21 mouse cellular contexts compared by ENCODE assay signal in the genomic region with DNA sequence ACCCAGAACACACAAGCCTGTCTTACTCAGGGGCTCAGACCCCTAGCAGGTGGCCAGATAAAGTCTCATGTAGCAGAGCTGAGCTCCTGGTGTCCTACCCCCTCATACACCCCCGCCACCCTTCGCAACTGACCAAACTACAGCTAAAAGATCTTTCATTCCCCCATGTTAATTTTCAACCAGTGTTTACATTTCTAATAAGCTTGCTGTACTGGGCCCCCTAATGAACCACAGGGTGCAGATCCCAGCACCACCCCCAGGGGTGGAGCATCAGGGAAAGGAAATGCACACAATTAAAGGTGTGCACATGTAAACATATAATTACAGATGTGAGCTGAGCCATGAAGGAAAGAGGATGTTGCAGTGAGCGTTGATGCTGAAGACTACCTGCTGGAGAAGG. TPM values are rescaled to one million over a fixed set of nuclear protein-coding genes. Genes with fewer than 3 reads are reported as not detected.
A peak's percentile ranks its signal among the peaks of the same experiment; 100 is the strongest.
DNase-seq lines count a peak whose midpoint lies in the region; ATAC-seq lines count a peak whose summit lies in the region.
"Had no signal": no experiment of that assay in that cellular context is flagged by ENCODE, and none has a peak within 500 bp of the region (broad histone marks: within the 10 kb centered on the region; RNA-seq: fewer than 3 reads in every experiment).

No protein-coding gene starts in this region.

- no peak overlapping the region for H3K4me2 ChIP-seq in kidney, embryonic 16.5 days (replicated peaks; ENCODE audit: low read depth, low read length)
- H3K4me2 ChIP-seq in intestine, embryonic 14.5 days (ENCODE audit: low read length): no peak overlapping the region
- H3K4me2 ChIP-seq in intestine, embryonic 16.5 days (ENCODE audit: low read depth, low read length): no peak overlapping the region
- H3K4me2 ChIP-seq in stomach, embryonic 15.5 days: no peak overlapping the region
- H3K4me2 ChIP-seq: embryonic facial prominence, embryonic 12.5 days; forebrain, embryonic 12.5 days; limb, embryonic 12.5 days; neural tube, embryonic 13.5 days had no signal

- no peak for DNase-seq in kidney, postnatal 14 days
- DNase-seq in intestine, embryonic 14.5 days (ENCODE audit: low spot score): peak; percentile 52
- no peak for DNase-seq in left cerebral cortex, postnatal 36 days (ENCODE audit: low spot score in 2 of 2)
- no peak for DNase-seq in B cell, adult 2 months
- DNase-seq: cerebellum, adult 11 months; cerebellum, adult 9-11 months; lung, postnatal 4 days; right cerebral cortex, postnatal 4 days; thymus, postnatal 14 days had no signal

- peak overlapping the region; percentile 28; the same call in 1 of the 2 replicates for H3K9ac ChIP-seq in kidney, embryonic 16.5 days (replicated peaks; ENCODE audit: low read length)
- no peak overlapping the region for H3K9ac ChIP-seq in intestine, embryonic 14.5 days (ENCODE audit: low read length)
- no peak overlapping the region for H3K9ac ChIP-seq in intestine, embryonic 16.5 days (ENCODE audit: low read depth, low read length)
- H3K9ac ChIP-seq in stomach, embryonic 15.5 days: no peak overlapping the region
- H3K9ac ChIP-seq: embryonic facial prominence, embryonic 12.5 days; forebrain, embryonic 12.5 days; limb, embryonic 12.5 days; liver, embryonic 14.5 days; neural tube, embryonic 13.5 days had no signal

- no peaks in the 10 kb centered on the region for H3K9me3 ChIP-seq in kidney, embryonic 16.5 days (ENCODE audit: low read length)
- H3K9me3 ChIP-seq in intestine, embryonic 14.5 days (ENCODE audit: control insufficient read depth, low read length): no peaks in the 10 kb centered on the region
- H3K9me3 ChIP-seq in intestine, embryonic 16.5 days (ENCODE audit: control insufficient read depth, low read length): no peaks in the 10 kb centered on the region
- no peaks in the 10 kb centered on the region for H3K9me3 ChIP-seq in stomach, embryonic 15.5 days
- H3K9me3 ChIP-seq: embryonic facial prominence, embryonic 12.5 days; forebrain, embryonic 12.5 days; heart, embryonic 10.5 days; limb, embryonic 12.5 days; neural tube, embryonic 13.5 days had no signal

- peaks cover 34% of the 10 kb centered on the region for H3K4me1 ChIP-seq in kidney, embryonic 16.5 days (ENCODE audit: insufficient read depth, low read length)
- peaks cover 12% of the 10 kb centered on the region for H3K4me1 ChIP-seq in intestine, embryonic 14.5 days (replicated peaks; ENCODE audit: control insufficient read depth, insufficient read depth, low read length)
- peaks cover 27% of the 10 kb centered on the region for H3K4me1 ChIP-seq in intestine, embryonic 16.5 days (ENCODE audit: control insufficient read depth, insufficient read depth, low read length)
- H3K4me1 ChIP-seq in stomach, embryonic 15.5 days: peaks cover 19% of the 10 kb centered on the region
- H3K4me1 ChIP-seq: neural tube, embryonic 13.5 days had no signal

- H3K36me3 ChIP-seq in kidney, embryonic 16.5 days (ENCODE audit: insufficient read depth, low read length): no peaks in the 10 kb centered on the region
- H3K36me3 ChIP-seq in intestine, embryonic 14.5 days (ENCODE audit: control insufficient read depth, insufficient read depth, low read length): no peaks in the 10 kb centered on the region
- H3K36me3 ChIP-seq in intestine, embryonic 16.5 days (ENCODE audit: control insufficient read depth, insufficient read depth, low read length): no peaks in the 10 kb centered on the region
- no peaks in the 10 kb centered on the region for H3K36me3 ChIP-seq in stomach, embryonic 15.5 days
- H3K36me3 ChIP-seq: embryonic facial prominence, embryonic 12.5 days; forebrain, embryonic 12.5 days; heart, embryonic 10.5 days; limb, embryonic 12.5 days; neural tube, embryonic 13.5 days had no signal

- WGBS in kidney, embryonic 16.5 days: 66% methylated on average over 3 of the region's 3 CpGs
- 81% methylated on average over 3 of the region's 3 CpGs for WGBS in intestine, embryonic 14.5 days
- WGBS in intestine, embryonic 16.5 days: 69% methylated on average over 3 of the region's 3 CpGs
- WGBS in stomach, embryonic 15.5 days: 62% methylated on average over 3 of the region's 3 CpGs

- H3K4me3 ChIP-seq in kidney, embryonic 16.5 days (ENCODE audit: low read length): no peak overlapping the region
- no peak overlapping the region for H3K4me3 ChIP-seq in intestine, embryonic 14.5 days (ENCODE audit: low read depth, low read length)
- no peak overlapping the region for H3K4me3 ChIP-seq in intestine, embryonic 16.5 days (ENCODE audit: low read length)
- no peak overlapping the region for H3K4me3 ChIP-seq in stomach, embryonic 15.5 days (replicated peaks)
- H3K4me3 ChIP-seq: embryonic facial prominence, embryonic 12.5 days; forebrain, embryonic 12.5 days; heart, embryonic 10.5 days; layer of hippocampus, adult 2 months; limb, embryonic 12.5 days; myocyte; neural tube, embryonic 13.5 days had no signal

- no peak for ATAC-seq in kidney, embryonic 16.5 days (ENCODE audit: low FRiP score, low TSS enrichment)
- ATAC-seq in intestine, embryonic 14.5 days (replicated peaks; ENCODE audit: low FRiP score, low TSS enrichment, low read depth): no peak
- ATAC-seq in intestine, embryonic 16.5 days: peak; percentile 66
- peak; percentile 63 for ATAC-seq in stomach, embryonic 15.5 days (ENCODE audit: insufficient read depth, low FRiP score, low read depth)
- ATAC-seq: midbrain, embryonic 16.5 days had no signal

- H3K27ac ChIP-seq in kidney, embryonic 16.5 days (ENCODE audit: low read length): peak overlapping the region; percentile 54
- no peak overlapping the region for H3K27ac ChIP-seq in intestine, embryonic 14.5 days (ENCODE audit: low read depth)
- H3K27ac ChIP-seq in intestine, embryonic 16.5 days (ENCODE audit: low read length): peak overlapping the region; percentile 63
- H3K27ac ChIP-seq in stomach, embryonic 15.5 days: peak overlapping the region; percentile 61
- H3K27ac ChIP-seq: embryonic facial prominence, embryonic 12.5 days; forebrain, embryonic 12.5 days; heart, embryonic 10.5 days; layer of hippocampus, adult 2 months; liver, embryonic 14.5 days; neural tube, embryonic 13.5 days had no signal

- intact Hi-C loops in left cerebral cortex, postnatal 36 days (cut with DNase I): no loop called here

- H3K27me3 ChIP-seq in kidney, embryonic 16.5 days (ENCODE audit: insufficient read depth, low read length): peaks cover 12% of the 10 kb centered on the region
- H3K27me3 ChIP-seq in intestine, embryonic 14.5 days (replicated peaks; ENCODE audit: control insufficient read depth, insufficient read depth, low read length): no peaks in the 10 kb centered on the region
- H3K27me3 ChIP-seq in intestine, embryonic 16.5 days (replicated peaks; ENCODE audit: control insufficient read depth, insufficient read depth, low read length): no peaks in the 10 kb centered on the region
- no peaks in the 10 kb centered on the region for H3K27me3 ChIP-seq in stomach, embryonic 15.5 days (replicated peaks)
- H3K27me3 ChIP-seq: embryonic facial prominence, embryonic 12.5 days; forebrain, embryonic 12.5 days; limb, embryonic 12.5 days; neural tube, embryonic 13.5 days had no signal

RNA-seq across cellular contexts. Expression of gene Stx16, which starts 54.6 kb away (rescaled TPM):
- 11.8 TPM in 2 replicates for polyA plus RNA-seq in kidney, embryonic 16.5 days (2015; fragmentation: Nextera tagmentation; extraction: Ambion mirVana)
- polyA plus RNA-seq in intestine, embryonic 14.5 days (2014; fragmentation: Nextera tagmentation; extraction: Ambion mirVana): 9.2 and 10.0 TPM in 2 replicates
- 8.3 and 9.1 TPM in 2 replicates for polyA plus RNA-seq in intestine, embryonic 16.5 days (2015; fragmentation: Nextera tagmentation; extraction: Ambion mirVana)
- polyA plus RNA-seq in stomach, embryonic 15.5 days (2015; fragmentation: Nextera tagmentation; extraction: Ambion mirVana): 12.0 and 12.9 TPM in 2 replicates
- total RNA-seq in left cerebral cortex, postnatal 36 days (2021): 10 to 100 TPM; 51.0 to 65.6 TPM

Comparison
In these comparisons a context has a peak if more than half of its experiments do, and no peak if none do; other contexts are left out.
1. ATAC-seq: peak in intestine, embryonic 16.5 days (single experiment) and stomach, embryonic 15.5 days (single experiment); none in kidney, embryonic 16.5 days (single experiment) and intestine, embryonic 14.5 days (single experiment).